Comparison of ENCODE assay signal across 18 mouse cellular contexts in the genomic region with DNA sequence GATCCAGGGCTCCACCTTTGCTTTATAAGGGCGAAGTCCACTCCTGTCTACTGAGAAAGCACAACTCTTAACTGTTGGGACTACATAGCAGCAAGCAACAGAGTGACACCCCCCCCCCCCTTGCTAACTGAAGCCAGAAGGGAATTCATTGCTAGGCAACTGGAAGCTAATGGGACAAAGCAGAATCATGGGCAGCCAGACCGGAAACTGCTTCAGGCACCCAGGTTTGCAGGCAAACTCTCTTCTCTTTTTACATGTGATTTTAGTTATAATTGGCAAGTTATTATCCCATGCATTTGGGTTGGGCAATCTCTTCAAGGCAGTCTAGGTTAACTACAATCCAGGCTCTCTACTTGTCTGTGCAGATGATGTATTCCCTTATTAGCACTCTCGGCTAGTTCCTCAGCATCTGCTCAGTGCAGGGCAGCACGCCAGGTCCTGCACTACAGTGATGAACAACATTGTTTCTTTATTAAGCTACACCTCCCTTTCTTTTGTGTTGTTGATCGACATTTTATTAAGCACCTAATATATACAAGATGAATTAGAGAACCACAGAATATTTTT.
DNase-seq lines count a peak whose midpoint lies in the region; ATAC-seq and TF ChIP-seq lines count a peak whose summit lies in the region.
"Had no signal": no experiment of that assay in that cellular context is flagged by ENCODE, and none has a peak within 500 bp of the region (broad histone marks: within the 10 kb centered on the region; RNA-seq: fewer than 3 reads in every experiment).

No protein-coding gene starts in this region.

- H3K4me3 ChIP-seq in hindbrain, embryonic 13.5 days: no peak overlapping the region
- H3K4me3 ChIP-seq in hindbrain, embryonic 11.5 days (ENCODE audit: low read depth, low read length): no peak overlapping the region
- H3K4me3 ChIP-seq in stomach, embryonic 15.5 days (replicated peaks): no peak overlapping the region
- H3K4me3 ChIP-seq in stomach, postnatal 0 days (ENCODE audit: low read depth, low read length): no peak overlapping the region
- no peak overlapping the region for H3K4me3 ChIP-seq in kidney, embryonic 16.5 days (ENCODE audit: low read length)
- H3K4me3 ChIP-seq: embryonic facial prominence, embryonic 10.5 days; erythroblast, embryonic 14.5 days; heart, embryonic 12.5 days; left cerebral cortex, adult 2 months; liver, embryonic 13.5 days; lung, embryonic 15.5 days; midbrain, embryonic 13.5 days had no signal

- H3K4me2 ChIP-seq in hindbrain, embryonic 13.5 days: no peak overlapping the region
- H3K4me2 ChIP-seq in hindbrain, embryonic 11.5 days (replicated peaks; ENCODE audit: low read depth, low read length): no peak overlapping the region
- H3K4me2 ChIP-seq in stomach, embryonic 15.5 days: no peak overlapping the region
- H3K4me2 ChIP-seq in stomach, postnatal 0 days (replicated peaks; ENCODE audit: low read depth): no peak overlapping the region
- H3K4me2 ChIP-seq in kidney, embryonic 16.5 days (replicated peaks; ENCODE audit: low read depth, low read length): no peak overlapping the region
- H3K4me2 ChIP-seq: heart, embryonic 12.5 days; liver, embryonic 13.5 days; lung, embryonic 15.5 days; midbrain, embryonic 13.5 days had no signal

- WGBS in hindbrain, embryonic 13.5 days: 53% methylated on average over 5 of the region's 5 CpGs
- WGBS in hindbrain, embryonic 11.5 days: 75% methylated on average over 5 of the region's 5 CpGs
- WGBS in stomach, embryonic 15.5 days: 64% methylated on average over 5 of the region's 5 CpGs
- WGBS in stomach, postnatal 0 days: 61% methylated on average over 5 of the region's 5 CpGs
- WGBS in kidney, embryonic 16.5 days: 77% methylated on average over 5 of the region's 5 CpGs

- no peak for TF ChIP-seq CTCF in stomach, postnatal 0 days (IDR thresholded peaks at IDR 0.05; ENCODE audit: low read depth)

- H3K4me1 ChIP-seq in hindbrain, embryonic 13.5 days (replicated peaks): peaks cover 4% of the 10 kb centered on the region; the same call in 1 of the 2 replicates
- no peaks in the 10 kb centered on the region for H3K4me1 ChIP-seq in hindbrain, embryonic 11.5 days (replicated peaks; ENCODE audit: control insufficient read depth, insufficient read depth, low read length)
- no peaks in the 10 kb centered on the region for H3K4me1 ChIP-seq in stomach, embryonic 15.5 days
- no peaks in the 10 kb centered on the region for H3K4me1 ChIP-seq in stomach, postnatal 0 days (replicated peaks; ENCODE audit: control insufficient read depth, insufficient read depth)
- H3K4me1 ChIP-seq in kidney, embryonic 16.5 days (ENCODE audit: insufficient read depth, low read length): no peaks in the 10 kb centered on the region
- H3K4me1 ChIP-seq: heart, embryonic 12.5 days; liver, embryonic 13.5 days; lung, embryonic 15.5 days had no signal

- no peaks in the 10 kb centered on the region for H3K36me3 ChIP-seq in hindbrain, embryonic 13.5 days
- no peaks in the 10 kb centered on the region for H3K36me3 ChIP-seq in hindbrain, embryonic 11.5 days (ENCODE audit: control insufficient read depth, insufficient read depth, low read length)
- H3K36me3 ChIP-seq in stomach, embryonic 15.5 days: no peaks in the 10 kb centered on the region
- H3K36me3 ChIP-seq in stomach, postnatal 0 days (ENCODE audit: control insufficient read depth, insufficient read depth, low read length): no peaks in the 10 kb centered on the region
- no peaks in the 10 kb centered on the region for H3K36me3 ChIP-seq in kidney, embryonic 16.5 days (ENCODE audit: insufficient read depth, low read length)
- H3K36me3 ChIP-seq: embryonic facial prominence, embryonic 10.5 days; heart, embryonic 12.5 days; liver, embryonic 13.5 days; lung, embryonic 15.5 days; midbrain, embryonic 13.5 days had no signal

- TF ChIP-seq EP300 in stomach, postnatal 0 days (optimal IDR thresholded peaks at IDR 0.05): no peak

- H3K9ac ChIP-seq in hindbrain, embryonic 13.5 days: no peak overlapping the region
- no peak overlapping the region for H3K9ac ChIP-seq in hindbrain, embryonic 11.5 days (ENCODE audit: low read depth, low read length)
- no peak overlapping the region for H3K9ac ChIP-seq in stomach, embryonic 15.5 days
- no peak overlapping the region for H3K9ac ChIP-seq in stomach, postnatal 0 days (ENCODE audit: low read length)
- no peak overlapping the region for H3K9ac ChIP-seq in kidney, embryonic 16.5 days (replicated peaks; ENCODE audit: low read length)
- H3K9ac ChIP-seq: heart, embryonic 12.5 days; liver, embryonic 13.5 days; lung, embryonic 15.5 days; midbrain, embryonic 13.5 days had no signal

- H3K27ac ChIP-seq in hindbrain, embryonic 13.5 days: no peak overlapping the region
- H3K27ac ChIP-seq in hindbrain, embryonic 11.5 days (ENCODE audit: low read depth, low read length): no peak overlapping the region
- no peak overlapping the region for H3K27ac ChIP-seq in stomach, embryonic 15.5 days
- no peak overlapping the region for H3K27ac ChIP-seq in stomach, postnatal 0 days (replicated peaks)
- no peak overlapping the region for H3K27ac ChIP-seq in kidney, embryonic 16.5 days (ENCODE audit: low read length)
- H3K27ac ChIP-seq: embryonic facial prominence, embryonic 10.5 days; left cerebral cortex, adult 2 months; liver, embryonic 13.5 days; lung, embryonic 15.5 days; midbrain, embryonic 13.5 days had no signal

- DNase-seq in cerebellum, adult 9-10 months: peak; percentile 20
- no peak for DNase-seq in cerebellum, adult 11-12 months
- DNase-seq in hindbrain, embryonic 11.5 days (ENCODE audit: low spot score): no peak
- DNase-seq in stomach, postnatal 0 days (ENCODE audit: low spot score): no peak
- DNase-seq in kidney, postnatal 36 days: no peak
- DNase-seq: adrenal gland, postnatal 10 days; kidney, adult 9 months; liver, embryonic 13.5 days; thymus, adult 18-20 months had no signal

- H3K27me3 ChIP-seq in hindbrain, embryonic 13.5 days: no peaks in the 10 kb centered on the region
- no peaks in the 10 kb centered on the region for H3K27me3 ChIP-seq in hindbrain, embryonic 11.5 days (ENCODE audit: control insufficient read depth, insufficient read depth, low read length)
- H3K27me3 ChIP-seq in stomach, embryonic 15.5 days (replicated peaks): no peaks in the 10 kb centered on the region
- no peaks in the 10 kb centered on the region for H3K27me3 ChIP-seq in stomach, postnatal 0 days (ENCODE audit: control insufficient read depth, insufficient read depth, low read length)
- H3K27me3 ChIP-seq in kidney, embryonic 16.5 days (ENCODE audit: insufficient read depth, low read length): no peaks in the 10 kb centered on the region
- H3K27me3 ChIP-seq: heart, embryonic 12.5 days; liver, embryonic 13.5 days; lung, embryonic 15.5 days; midbrain, embryonic 13.5 days had no signal

- peak; percentile 36; the same call in 1 of the 2 replicates for ATAC-seq in hindbrain, embryonic 13.5 days (ENCODE audit: low FRiP score)
- no peak; the same call in 1 of the 2 replicates for ATAC-seq in hindbrain, embryonic 11.5 days (ENCODE audit: low FRiP score)
- 0 out of 2 replicates have a peak, but pooled peaks have one; percentile 31 for ATAC-seq in stomach, embryonic 15.5 days (ENCODE audit: insufficient read depth, low FRiP score, low read depth)
- ATAC-seq in stomach, postnatal 0 days (ENCODE audit: low FRiP score, low TSS enrichment): no peak
- no peak for ATAC-seq in kidney, embryonic 16.5 days (ENCODE audit: low FRiP score, low TSS enrichment)

- H3K9me3 ChIP-seq in hindbrain, embryonic 13.5 days: no peaks in the 10 kb centered on the region
- H3K9me3 ChIP-seq in hindbrain, embryonic 11.5 days (ENCODE audit: control insufficient read depth, low read length): no peaks in the 10 kb centered on the region
- H3K9me3 ChIP-seq in stomach, embryonic 15.5 days: no peaks in the 10 kb centered on the region
- H3K9me3 ChIP-seq in stomach, postnatal 0 days (ENCODE audit: control insufficient read depth, low read length): no peaks in the 10 kb centered on the region
- H3K9me3 ChIP-seq in kidney, embryonic 16.5 days (ENCODE audit: low read length): no peaks in the 10 kb centered on the region
- H3K9me3 ChIP-seq: embryonic facial prominence, embryonic 10.5 days; heart, embryonic 12.5 days; liver, embryonic 13.5 days; lung, embryonic 15.5 days; midbrain, embryonic 13.5 days had no signal

Comparison
In these comparisons a context has a peak if more than half of its experiments do, and no peak if none do; other contexts are left out.
1. ATAC-seq: peak in hindbrain, embryonic 13.5 days (single experiment) and stomach, embryonic 15.5 days (single experiment); none in hindbrain, embryonic 11.5 days (single experiment), stomach, postnatal 0 days (single experiment) and kidney, embryonic 16.5 days (single experiment).